Mouse (Mus musculus) cerebellum, adult 2 months (tissue): ENCODE data around the gene Ccdc13. TPM values are rescaled to one million over a fixed set of nuclear protein-coding genes. Genes with fewer than 3 reads are reported as not detected.

Source experiments
- DNase-seq, 2 experiments: peaks; one replicate each; pipeline ENCODE4 v3.0.0; 2021
- H3K27ac ChIP-seq: fragments of 200-500 bp; 2 replicates; pipeline ENCODE4 v1.5.1; 2012; ENCODE audit warnings: low read length, control low read depth, inconsistent platforms; ENCODE audit not compliant: insufficient read depth
- H3K27me3 ChIP-seq: fragments of 200-500 bp; 2 replicates; pipeline ENCODE4 v1.6.1; 2012; ENCODE audit warnings: inconsistent platforms, mild to moderate bottlenecking, low read length, moderate library complexity; ENCODE audit not compliant: control insufficient read depth, insufficient read depth
- H3K4me1 ChIP-seq: fragments of 200-500 bp; 2 replicates; pipeline ENCODE4 v1.6.1; 2011; ENCODE audit warnings: low read length; ENCODE audit not compliant: control insufficient read depth, insufficient read depth
- H3K4me3 ChIP-seq: fragments of 200-500 bp; replicated peaks from 2 replicates; pipeline ENCODE3; 2011; ENCODE audit warnings: mild to moderate bottlenecking, low read depth, low read length, control low read depth; ENCODE audit not compliant: insufficient read depth
- CTCF ChIP-seq: fragments of 200-500 bp; IDR thresholded peaks from 2 replicates; pipeline ENCODE4 v1.5.1; 2011; ENCODE audit warnings: low read depth, mild to moderate bottlenecking, control low read depth, low read length, moderate library complexity, borderline replicate concordance; ENCODE audit not compliant: insufficient read depth
- POLR2A ChIP-seq: fragments of 200-500 bp; IDR thresholded peaks from 2 replicates; pipeline ENCODE4 v1.6.1; 2011; ENCODE audit warnings: low read length, control low read depth, borderline replicate concordance; ENCODE audit not compliant: insufficient read depth
- WGBS: fragments of 180-500 bp; shearing (Covaris S2); methylation state at CpG from one replicate; pipeline ENCODE4 v1.1.7; 2018; 5-methylcytosine and 5-hydroxymethylcytosine counted together
- polyA plus RNA-seq: library from polyadenylated mRNA; depleted of rRNA; stranded (reverse); fragments of >200 nt; gene quantifications from 2 replicates; pipeline ENCODE4 v1.2.3, GENCODE M21; 2012

The Ccdc13 gene
- polyA plus RNA-seq, 1 experiment = 18.5 TPM

DNA sequence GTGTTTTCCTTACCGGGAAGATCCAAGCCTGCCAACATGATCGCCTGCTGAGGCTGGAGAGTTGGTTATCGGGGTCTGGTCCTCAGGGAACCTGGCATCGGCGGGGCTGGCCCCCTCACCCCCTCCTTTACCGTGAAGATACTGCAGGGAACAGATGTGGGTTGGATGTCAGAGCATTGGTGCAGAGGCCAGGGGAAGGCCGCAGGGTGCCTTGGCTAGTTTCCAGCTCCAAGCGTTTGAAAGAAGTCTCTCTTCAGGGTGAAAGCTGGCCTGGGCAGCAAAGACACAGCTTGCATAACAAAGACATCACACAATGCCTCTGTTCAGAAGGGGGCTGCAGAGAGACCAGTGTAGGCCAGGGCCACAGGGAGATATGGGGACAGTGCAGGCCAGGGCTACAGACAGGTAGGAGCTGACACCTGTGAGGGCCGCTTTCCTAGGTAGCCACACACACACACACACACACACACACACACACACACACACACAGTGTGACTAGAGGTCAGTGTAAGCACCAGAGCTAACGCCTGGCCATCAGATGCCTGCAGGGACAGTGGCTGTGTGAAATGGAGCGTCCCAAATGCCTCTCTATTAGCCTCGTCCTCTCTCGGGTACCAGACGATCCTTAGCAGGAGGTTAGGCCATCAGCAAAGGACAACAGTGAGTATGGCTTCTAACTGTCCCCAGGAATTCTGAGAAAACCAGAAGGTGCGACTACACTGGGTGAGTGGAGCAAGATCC lies 29.0 kb downstream of the Ccdc13 start:
- 21% methylated on average over 15 of the region's 15 CpGs for WGBS
- Histone ChIP-seq H3K27me3 (no peaks in the 10 kb centered on the region), H3K4me1 (peaks cover 23% of the 10 kb centered on the region), H3K27ac (peak overlapping the region; percentile 62; the same call in 1 of the 2 replicates), H3K4me3 (no peak overlapping the region)
- peak; percentile 53 to 67 for DNase-seq
- no peak for TF ChIP-seq POLR2A
- no peak for TF ChIP-seq CTCF

DNA sequence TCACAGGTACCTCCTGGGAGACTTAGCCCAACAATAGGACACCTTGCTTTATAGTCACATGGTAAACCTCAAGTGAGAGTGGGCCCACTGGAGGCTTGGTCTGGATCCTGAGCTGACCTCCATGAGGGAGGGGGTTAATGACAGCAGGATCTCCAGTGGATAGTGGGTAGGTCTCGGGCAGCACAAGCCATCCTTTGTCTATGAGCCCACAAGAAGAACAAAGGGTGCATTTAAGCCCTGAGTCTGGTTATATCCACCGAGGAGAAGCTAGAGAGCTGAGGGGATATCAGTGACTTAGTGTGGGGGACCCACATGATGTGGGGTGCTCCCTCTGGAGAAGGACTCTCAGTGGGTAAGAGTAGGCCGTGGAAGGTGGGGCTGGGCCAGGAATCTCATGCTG lies 30.8 kb downstream of the Ccdc13 start:
- TF ChIP-seq CTCF (no peak), POLR2A (no peak)
- no peak for DNase-seq
- no peak overlapping the region for H3K4me3 ChIP-seq
- no peaks in the 10 kb centered on the region for H3K27me3 ChIP-seq
- peak overlapping the region; percentile 73 for H3K27ac ChIP-seq
- 66% methylated on average over 3 of the region's 3 CpGs for WGBS
- peaks cover 23% of the 10 kb centered on the region for H3K4me1 ChIP-seq

- H3K27ac ChIP-seq = peak overlapping the region; percentile 50; the same call in 1 of the 2 replicates
- peak; percentile 22 to 41 for DNase-seq
- 31% methylated on average over 7 of the region's 7 CpGs for WGBS
Measured at GRCm38 (mm10) chr9:121807947-121808346, 31.3 kb downstream of the Ccdc13 start.

GRCm38 (mm10) chr9:121807546-121807945 lies 31.7 kb downstream of the Ccdc13 start:
- no peak overlapping the region for H3K4me3 ChIP-seq
- no peaks in the 10 kb centered on the region for H3K27me3 ChIP-seq
- H3K4me1 ChIP-seq = peaks cover 23% of the 10 kb centered on the region
- DNase-seq = peak in 1 of 2 experiments; percentile 28
- TF ChIP-seq POLR2A (no peak), CTCF (no peak)
- WGBS = 92% methylated on average over 1 of the region's 1 CpGs
- H3K27ac ChIP-seq = 0 out of 2 replicates have a peak overlapping the region, but pooled peaks have one; percentile 50

More at GRCm38 (mm10) chr9:121807947-121808346, 31.3 kb downstream of the Ccdc13 start:
- TF ChIP-seq POLR2A (no peak), CTCF (no peak)
- Histone ChIP-seq H3K27me3 (no peaks in the 10 kb centered on the region), H3K4me3 (no peak overlapping the region), H3K4me1 (peaks cover 23% of the 10 kb centered on the region)

- no peak for TF ChIP-seq CTCF
- no peak for TF ChIP-seq POLR2A
- no peak overlapping the region for H3K27ac ChIP-seq
- H3K4me1 ChIP-seq = peaks cover under 1% of the 10 kb centered on the region; the same call in 1 of the 2 replicates
- H3K27me3 ChIP-seq = no peaks in the 10 kb centered on the region
- no peak overlapping the region for H3K4me3 ChIP-seq
- no peak for DNase-seq
- WGBS = 81% methylated on average over 7 of the region's 7 CpGs
Measured at GRCm38 (mm10) chr9:121802747-121803146, 36.5 kb downstream of the Ccdc13 start.

DNA sequence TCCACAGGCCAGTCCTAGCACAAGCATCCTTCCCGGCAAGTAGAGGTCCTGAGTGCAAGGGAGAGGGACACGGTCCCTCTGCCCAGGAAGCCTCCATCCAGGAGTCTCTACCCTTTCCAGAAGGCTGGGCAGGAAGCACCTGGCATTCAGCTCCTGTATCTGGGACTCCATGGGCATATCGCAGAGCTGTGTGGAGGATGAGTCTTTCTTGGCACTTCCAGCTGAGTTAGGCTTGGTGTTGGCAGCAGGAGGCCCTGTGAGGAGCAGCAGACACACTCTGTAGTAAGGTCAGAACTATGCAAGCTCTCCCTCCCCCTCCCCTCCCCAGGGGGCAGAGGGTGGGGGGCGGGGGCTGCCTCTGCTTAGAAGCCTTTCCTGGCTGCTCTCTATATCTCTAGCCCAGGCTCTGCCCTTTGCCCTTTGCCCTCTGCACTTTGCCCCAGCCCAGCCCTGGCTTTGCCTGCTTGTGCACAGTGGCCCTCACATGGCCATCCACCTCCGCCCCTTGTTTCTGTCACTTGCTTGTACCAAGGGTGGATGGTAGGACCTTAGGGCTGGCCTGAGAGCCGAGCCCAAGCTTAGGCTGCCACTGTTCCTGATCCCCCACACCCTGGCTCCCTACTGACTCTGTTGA lies 40.3 kb downstream of the Ccdc13 start:
- TF ChIP-seq CTCF = no peak
- TF ChIP-seq POLR2A = no peak
- Histone ChIP-seq H3K4me1 (peaks cover 9% of the 10 kb centered on the region), H3K27me3 (no peaks in the 10 kb centered on the region), H3K27ac (no peak overlapping the region), H3K4me3 (no peak overlapping the region)
- DNase-seq = no peak
- 59% methylated on average over 6 of the region's 6 CpGs for WGBS

GRCm38 (mm10) chr9:121797722-121798121 lies 41.5 kb downstream of the Ccdc13 start:
- 68% methylated on average over 12 of the region's 12 CpGs for WGBS
- Histone ChIP-seq H3K4me3 (no peak overlapping the region), H3K4me1 (peaks cover 9% of the 10 kb centered on the region), H3K27me3 (no peaks in the 10 kb centered on the region), H3K27ac (no peak overlapping the region)
- TF ChIP-seq CTCF (no peak), POLR2A (no peak)
- no peak for DNase-seq
